Mouse (Mus musculus) heart, embryonic 11.5 days (tissue): Measurements from ENCODE around the gene Tns1. TPM values are rescaled to one million over a fixed set of nuclear protein-coding genes. Genes with fewer than 3 reads are reported as not detected.
A peak's percentile ranks its signal among the peaks of the same experiment; 100 is the strongest.

Experiments used
- ATAC-seq: fragments of 200-750 bp; cut with Nextera tagmentation; replicated peaks from 2 replicates; pipeline ENCODE4 v1.8.0; 2017; ENCODE audit warnings: moderate library complexity; ENCODE audit not compliant: insufficient number of reproducible peaks, low FRiP score, low TSS enrichment
- H3K27ac ChIP-seq: fragments of 300-500 bp; sonication (generic); 2 replicates; pipeline ENCODE4 v1.5.1; 2014; ENCODE audit warnings: mild to moderate bottlenecking, low read depth, low read length
- H3K27me3 ChIP-seq: fragments of 300-500 bp; sonication (generic); 2 replicates; pipeline ENCODE4 v1.6.1; 2014; ENCODE audit warnings: mild to moderate bottlenecking, low read length, mixed read lengths; ENCODE audit not compliant: control insufficient read depth, insufficient read depth
- H3K36me3 ChIP-seq: fragments of 300-500 bp; sonication (generic); 2 replicates; pipeline ENCODE4 v1.6.1; 2014; ENCODE audit warnings: mild to moderate bottlenecking, low read length, moderate library complexity, mixed read lengths; ENCODE audit not compliant: control insufficient read depth, insufficient read depth
- H3K4me1 ChIP-seq: fragments of 300-500 bp; sonication (generic); 2 replicates; pipeline ENCODE4 v1.6.1; 2014; ENCODE audit warnings: low read length; ENCODE audit not compliant: control insufficient read depth, insufficient read depth
- H3K4me2 ChIP-seq: fragments of 300-500 bp; sonication (generic); 2 replicates; pipeline ENCODE4 v1.6.1; 2014; ENCODE audit warnings: mild to moderate bottlenecking, moderate library complexity
- H3K4me3 ChIP-seq: fragments of 300-500 bp; sonication (generic); 2 replicates; pipeline ENCODE4 v1.5.1; 2014; ENCODE audit warnings: low read depth, low read length
- H3K9ac ChIP-seq: fragments of 300-500 bp; sonication (generic); 2 replicates; pipeline ENCODE4 v1.6.1; 2014; ENCODE audit warnings: mild to moderate bottlenecking, low read depth, low read length, moderate library complexity
- H3K9me3 ChIP-seq: fragments of 300-500 bp; sonication (generic); replicated peaks from 2 replicates; pipeline ENCODE4 v1.6.1; 2016; ENCODE audit warnings: low read length; ENCODE audit not compliant: control insufficient read depth
- WGBS: fragments of 180-500 bp; shearing (Covaris S2); extraction: QIAGEN DNeasy Blood & Tissue Kit; methylation state at CpG from one replicate; pipeline ENCODE4 v1.1.7; 2014; ENCODE audit not compliant: insufficient replicate concordance; 5-methylcytosine and 5-hydroxymethylcytosine counted together
- polyA plus RNA-seq: library from polyadenylated mRNA; unstranded; fragments of >200 nt; fragmentation: Nextera tagmentation; extraction: Ambion mirVana; gene quantifications from 2 replicates; pipeline ENCODE4 v1.2.1, GENCODE M21; 2014

Tns1 gene
- polyA plus RNA-seq, 1 experiment from 2014 or later = 75.6 TPM

- 62% methylated on average over 3 of the region's 3 CpGs for WGBS
- no peak overlapping the region for H3K27ac ChIP-seq
- ATAC-seq = no peak
- peaks cover 58% of the 10 kb centered on the region for H3K4me1 ChIP-seq
- H3K4me3 ChIP-seq = no peak overlapping the region
- no peak overlapping the region for H3K9ac ChIP-seq
- H3K36me3 ChIP-seq = peaks cover 12% of the 10 kb centered on the region
- no peak overlapping the region for H3K4me2 ChIP-seq
- H3K9me3 ChIP-seq = no peaks in the 10 kb centered on the region
- H3K27me3 ChIP-seq = no peaks in the 10 kb centered on the region; the same call in 1 of the 2 replicates
Observed at GRCm38 (mm10) chr1:73944393-73944792, 179.9 kb downstream of the Tns1 start.

- Histone ChIP-seq H3K4me3 (no peak overlapping the region), H3K27me3 (no peaks in the 10 kb centered on the region; the same call in 1 of the 2 replicates), H3K27ac (no peak overlapping the region), H3K9me3 (no peaks in the 10 kb centered on the region), H3K9ac (no peak overlapping the region), H3K4me1 (peaks cover 59% of the 10 kb centered on the region), H3K4me2 (no peak overlapping the region), H3K36me3 (peaks cover 12% of the 10 kb centered on the region)
- 83% methylated on average over 9 of the region's 9 CpGs for WGBS
- ATAC-seq = no peak
Observed at GRCm38 (mm10) chr1:73943667-73944289, 180.5 kb downstream of the Tns1 start.

- H3K9me3 ChIP-seq = no peaks in the 10 kb centered on the region
- no peak overlapping the region for H3K4me2 ChIP-seq
- no peaks in the 10 kb centered on the region; the same call in 1 of the 2 replicates for H3K27me3 ChIP-seq
- H3K9ac ChIP-seq = no peak overlapping the region
- WGBS = 89% methylated on average over 5 of the region's 5 CpGs
- no peak overlapping the region for H3K4me3 ChIP-seq
- ATAC-seq = no peak
- H3K36me3 ChIP-seq = peaks cover 16% of the 10 kb centered on the region
- no peak overlapping the region for H3K27ac ChIP-seq
- H3K4me1 ChIP-seq = peaks cover 63% of the 10 kb centered on the region
Observed at GRCm38 (mm10) chr1:73943255-73943654, 181.0 kb downstream of the Tns1 start.

DNA sequence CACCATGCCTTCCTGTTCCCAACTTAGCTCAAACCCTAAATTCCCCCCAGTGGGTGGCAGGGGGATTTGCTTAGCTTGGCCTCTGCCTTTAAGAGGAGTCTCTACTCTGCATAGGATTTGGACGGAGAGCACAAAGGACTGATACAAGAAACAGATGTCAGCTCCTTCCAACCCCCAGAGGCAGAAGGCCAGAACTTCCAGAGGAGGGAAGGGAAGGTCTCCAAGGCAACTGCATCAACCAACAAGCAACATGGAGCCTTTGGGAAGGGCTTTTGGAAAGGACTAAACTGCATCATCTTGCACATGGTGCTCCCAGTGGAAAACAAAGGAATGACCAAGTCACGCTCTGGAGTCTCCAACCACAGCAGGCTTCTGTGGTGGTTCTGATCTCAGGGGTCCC, 182.0 kb downstream of the Tns1 start:
- Histone ChIP-seq H3K9ac (no peak overlapping the region), H3K4me2 (no peak overlapping the region), H3K27me3 (no peaks in the 10 kb centered on the region; the same call in 1 of the 2 replicates), H3K9me3 (no peaks in the 10 kb centered on the region), H3K4me1 (peaks cover 62% of the 10 kb centered on the region), H3K36me3 (peaks cover 16% of the 10 kb centered on the region), H3K27ac (no peak overlapping the region; the same call in 1 of the 2 replicates), H3K4me3 (no peak overlapping the region)
- ATAC-seq = no peak
- 48% methylated on average over 2 of the region's 2 CpGs for WGBS

GRCm38 (mm10) chr1:73941697-73942096, 182.6 kb downstream of the Tns1 start:
- no peak for ATAC-seq

DNA sequence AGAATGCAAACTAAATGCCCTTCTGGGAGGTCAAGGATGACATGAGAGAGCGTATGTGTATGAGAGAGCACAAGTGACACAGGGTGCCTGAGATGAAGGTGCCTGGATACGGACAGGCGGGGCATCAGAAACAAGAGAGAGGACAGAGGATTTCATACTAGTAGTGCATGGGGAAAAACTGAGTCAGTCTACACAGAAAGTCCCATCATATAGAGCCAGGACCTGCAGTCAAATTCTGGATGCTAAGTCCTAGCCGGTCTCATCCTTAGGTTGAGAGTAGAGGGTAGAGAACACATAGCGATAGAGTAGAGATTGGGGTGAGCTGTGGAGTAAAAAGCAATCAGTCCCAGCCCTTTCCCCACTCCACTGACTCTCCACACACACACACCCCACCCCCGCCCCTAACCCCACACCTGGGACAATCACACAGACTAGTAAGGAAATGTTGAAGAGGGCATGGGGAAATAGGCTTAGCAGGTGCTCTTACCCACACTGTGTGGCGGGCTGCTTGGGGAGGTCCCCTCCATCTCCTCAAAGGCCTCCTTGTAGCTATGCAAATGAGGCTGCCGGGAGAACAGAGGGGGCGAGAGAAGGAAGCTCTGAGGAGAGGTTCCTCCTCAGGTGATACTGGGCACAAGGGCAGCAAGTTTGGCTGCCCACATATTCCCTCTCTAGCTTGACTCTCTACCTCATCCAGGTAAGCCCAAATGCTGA, 183.6 kb downstream of the Tns1 start:
- Histone ChIP-seq H3K4me2 (no peak overlapping the region), H3K36me3 (peaks cover 24% of the 10 kb centered on the region), H3K9ac (no peak overlapping the region), H3K4me3 (no peak overlapping the region), H3K4me1 (peaks cover 62% of the 10 kb centered on the region), H3K27me3 (no peaks in the 10 kb centered on the region; the same call in 1 of the 2 replicates), H3K27ac (no peak overlapping the region), H3K9me3 (no peaks in the 10 kb centered on the region)
- WGBS = 75% methylated on average over 9 of the region's 9 CpGs
- no peak for ATAC-seq

More at GRCm38 (mm10) chr1:73941697-73942096, 182.6 kb downstream of the Tns1 start:
- 68% methylated on average over 9 of the region's 9 CpGs for WGBS
- no peaks in the 10 kb centered on the region for H3K9me3 ChIP-seq
- no peak overlapping the region for H3K4me3 ChIP-seq
- H3K4me1 ChIP-seq = peaks cover 63% of the 10 kb centered on the region
- peaks cover 20% of the 10 kb centered on the region for H3K36me3 ChIP-seq
- no peak overlapping the region; the same call in 1 of the 2 replicates for H3K27ac ChIP-seq
- H3K9ac ChIP-seq = no peak overlapping the region
- no peak overlapping the region for H3K4me2 ChIP-seq
- H3K27me3 ChIP-seq = no peaks in the 10 kb centered on the region; the same call in 1 of the 2 replicates

GRCm38 (mm10) chr1:73938597-73938996, 185.7 kb downstream of the Tns1 start:
- no peaks in the 10 kb centered on the region for H3K9me3 ChIP-seq
- H3K4me3 ChIP-seq = no peak overlapping the region

DNA sequence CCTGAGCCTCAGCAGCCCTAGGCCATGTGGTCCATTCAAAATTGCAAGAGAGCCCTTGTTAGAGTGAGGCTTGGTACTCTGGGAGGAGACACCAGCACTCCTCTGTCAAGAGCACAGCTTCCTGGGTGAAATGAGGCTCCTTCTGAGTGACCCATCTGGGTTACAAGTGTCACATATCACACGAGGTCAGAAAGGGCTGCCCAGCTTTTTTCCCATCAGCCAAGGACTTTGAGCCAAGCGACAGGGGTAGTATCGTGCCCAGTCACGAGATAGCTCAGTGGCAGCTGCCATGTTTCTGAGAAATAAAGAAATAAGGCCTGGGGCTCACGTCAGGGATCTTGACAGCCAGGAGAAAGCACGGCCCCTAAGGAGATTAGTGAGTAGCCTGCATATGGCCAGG, 186.4 kb downstream of the Tns1 start:
- Histone ChIP-seq H3K4me2 (no peak overlapping the region), H3K9me3 (no peaks in the 10 kb centered on the region), H3K27me3 (no peaks in the 10 kb centered on the region; the same call in 1 of the 2 replicates), H3K4me3 (no peak overlapping the region), H3K4me1 (peaks cover 58% of the 10 kb centered on the region), H3K9ac (no peak overlapping the region), H3K36me3 (peaks cover 24% of the 10 kb centered on the region), H3K27ac (no peak overlapping the region)
- no peak for ATAC-seq
- 66% methylated on average over 6 of the region's 6 CpGs for WGBS

More at GRCm38 (mm10) chr1:73938597-73938996, 185.7 kb downstream of the Tns1 start:
- no peak for ATAC-seq
- H3K4me2 ChIP-seq = no peak overlapping the region
- WGBS = 56% methylated on average over 10 of the region's 10 CpGs
- peaks cover 24% of the 10 kb centered on the region for H3K36me3 ChIP-seq
- no peaks in the 10 kb centered on the region; the same call in 1 of the 2 replicates for H3K27me3 ChIP-seq
- H3K27ac ChIP-seq = 0 out of 2 replicates have a peak overlapping the region, but pooled peaks have one; percentile 35
- peaks cover 52% of the 10 kb centered on the region for H3K4me1 ChIP-seq
- H3K9ac ChIP-seq = no peak overlapping the region
